Mouse (Mus musculus): ENCODE measurements around the gene Iqsec1.

DNA sequence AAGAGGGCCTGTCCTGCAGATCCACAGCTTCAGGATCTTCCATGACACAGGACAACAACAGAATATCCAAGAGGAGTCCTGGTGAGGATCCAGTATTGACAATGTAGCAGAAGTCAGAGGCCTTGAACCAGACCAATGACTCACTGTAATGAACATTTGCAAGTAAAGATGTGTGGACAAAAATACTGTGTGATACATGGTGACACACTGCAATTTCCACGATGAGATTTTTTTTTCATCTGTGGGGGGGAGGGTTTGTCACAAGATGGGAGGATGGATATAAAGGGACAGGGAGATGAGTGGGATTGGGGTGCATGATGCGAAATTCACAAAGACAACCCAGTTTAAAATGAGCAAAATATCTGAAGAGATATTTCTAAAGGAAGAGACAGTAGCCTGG lies 7.7 kb upstream of the Iqsec1 start:
- TF ChIP-seq CTCF (IDR thresholded peaks at IDR 0.05; ENCODE audit: low read depth) (no peak), EP300 (IDR thresholded peaks at IDR 0.05; ENCODE audit: low read depth) (no peak)
